Mouse (Mus musculus) cerebellum, adult 11-12 months (tissue): ENCODE results near the gene Ifnlr1.
"Not testable (repeated sequence)": the region's sequence is repeated elsewhere in the genome, so short reads cannot be mapped to it uniquely, and the experiment has no call there.

Experiments used
- DNase-seq: peaks from one replicate; pipeline ENCODE4 v3.0.0; 2022

Gene Ifnlr1

GRCm38 (mm10) chr4:135685906-135686567 is at the start of gene Ifnlr1:
TSS of gene Ifnlr1 (plus strand) at chr4:135686287.
- no peak for DNase-seq

- not testable (repeated sequence) for DNase-seq
Observed at GRCm38 (mm10) chr4:135641302-135642079, 44.6 kb upstream of the Ifnlr1 start.

- DNase-seq: no peak
Observed at GRCm38 (mm10) chr4:135645022-135645637, 41.0 kb upstream of the Ifnlr1 start.

- no peak for DNase-seq
Observed at GRCm38 (mm10) chr4:135652966-135653607, 33.0 kb upstream of the Ifnlr1 start.

- no peak for DNase-seq
Observed at GRCm38 (mm10) chr4:135653956-135654355, 32.1 kb upstream of the Ifnlr1 start.

GRCm38 (mm10) chr4:135655499-135655898 is 30.6 kb upstream of the Ifnlr1 start:
- no peak for DNase-seq

GRCm38 (mm10) chr4:135656094-135656589 is 29.9 kb upstream of the Ifnlr1 start:
- no peak for DNase-seq

- no peak for DNase-seq
Observed at GRCm38 (mm10) chr4:135658484-135658883, 27.6 kb upstream of the Ifnlr1 start.

- DNase-seq: no peak
Observed at GRCm38 (mm10) chr4:135658899-135659298, 27.2 kb upstream of the Ifnlr1 start.

GRCm38 (mm10) chr4:135661082-135661809 is 24.8 kb upstream of the Ifnlr1 start:
- DNase-seq: no peak

GRCm38 (mm10) chr4:135661994-135662393 is 24.1 kb upstream of the Ifnlr1 start:
- DNase-seq: no peak

GRCm38 (mm10) chr4:135664656-135665055 is 21.4 kb upstream of the Ifnlr1 start:
- DNase-seq: no peak

- no peak for DNase-seq
Observed at GRCm38 (mm10) chr4:135666192-135666975, 19.7 kb upstream of the Ifnlr1 start.

GRCm38 (mm10) chr4:135667266-135667844 is 18.7 kb upstream of the Ifnlr1 start:
- DNase-seq: no peak

GRCm38 (mm10) chr4:135673507-135673906 is 12.6 kb upstream of the Ifnlr1 start:
- DNase-seq: no peak

- no peak for DNase-seq
Observed at GRCm38 (mm10) chr4:135674993-135675392, 11.1 kb upstream of the Ifnlr1 start.

GRCm38 (mm10) chr4:135676476-135676875 is 9.6 kb upstream of the Ifnlr1 start:
- no peak for DNase-seq

GRCm38 (mm10) chr4:135679316-135679715 is 6.8 kb upstream of the Ifnlr1 start:
- no peak for DNase-seq

- no peak for DNase-seq
Observed at GRCm38 (mm10) chr4:135681789-135682188, 4.3 kb upstream of the Ifnlr1 start.

GRCm38 (mm10) chr4:135683553-135683952 is 2.5 kb upstream of the Ifnlr1 start:
- DNase-seq: no peak

GRCm38 (mm10) chr4:135684731-135685130 is 1.4 kb upstream of the Ifnlr1 start:
- no peak for DNase-seq
